Mouse (Mus musculus): ENCODE data around the gene Efcab7. TPM values are rescaled to one million over a fixed set of nuclear protein-coding genes. Genes with fewer than 3 reads are reported as not detected.

The Efcab7 gene
- 2.7 and 2.9 TPM in 2 replicates for polyA plus RNA-seq (2011; ENCODE audit: insufficient read depth, insufficient read length, low replicate concordance, missing spikeins)

- WGBS: under 1% methylated on average over 48 of the region's 48 CpGs
- Histone ChIP-seq H3K27ac (ENCODE audit: control insufficient read depth, insufficient read depth, low read depth, low read length, poor library complexity) (peak within 1 kb of the TSS; percentile 12; the same call in 1 of the 2 replicates), H3K4me1 (ENCODE audit: control insufficient read depth, insufficient read depth, low read length) (no peaks in the 10 kb centered on the region)
These were observed at the start of gene Efcab7 for GRCm38 (mm10) chr4:99829094-99830073. Efcab7 (plus strand) TSS chr4:99829198.

GRCm38 (mm10) chr4:99792365-99792764, 36.6 kb upstream of the Efcab7 start:
- no peak overlapping the region for H3K27ac ChIP-seq (ENCODE audit: control insufficient read depth, insufficient read depth, low read depth, low read length, poor library complexity)

More at GRCm38 (mm10) chr4:99829094-99830073, at the start of gene Efcab7:
- peak within 1 kb of the TSS; percentile 79 for H3K4me3 ChIP-seq (replicated peaks; ENCODE audit: control insufficient read depth, low read depth, low read length)
- no peak for TF ChIP-seq POLR2A (IDR thresholded peaks at IDR 0.05; ENCODE audit: borderline replicate concordance, control insufficient read depth, low read depth, low read length)
- TF ChIP-seq CTCF (IDR thresholded peaks at IDR 0.05; ENCODE audit: control insufficient read depth, insufficient read depth, low read length): no peak

GRCm38 (mm10) chr4:99816697-99817460, 12.1 kb upstream of the Efcab7 start:
- H3K27ac ChIP-seq (ENCODE audit: control insufficient read depth, insufficient read depth, low read depth, low read length, poor library complexity): no peak overlapping the region
- no peak overlapping the region for H3K4me3 ChIP-seq (replicated peaks; ENCODE audit: control insufficient read depth, low read depth, low read length)
- no peaks in the 10 kb centered on the region for H3K4me1 ChIP-seq (ENCODE audit: control insufficient read depth, insufficient read depth, low read length)
- TF ChIP-seq POLR2A (IDR thresholded peaks at IDR 0.05; ENCODE audit: borderline replicate concordance, control insufficient read depth, low read depth, low read length) (no peak), CTCF (IDR thresholded peaks at IDR 0.05; ENCODE audit: control insufficient read depth, insufficient read depth, low read length) (no peak)
- WGBS: 88% methylated on average over 7 of the region's 7 CpGs

More at GRCm38 (mm10) chr4:99792365-99792764, 36.6 kb upstream of the Efcab7 start:
- 57% methylated on average over 6 of the region's 6 CpGs for WGBS
- TF ChIP-seq POLR2A (IDR thresholded peaks at IDR 0.05; ENCODE audit: borderline replicate concordance, control insufficient read depth, low read depth, low read length) (no peak), CTCF (IDR thresholded peaks at IDR 0.05; ENCODE audit: control insufficient read depth, insufficient read depth, low read length) (no peak)
- Histone ChIP-seq H3K4me1 (ENCODE audit: control insufficient read depth, insufficient read depth, low read length) (no peaks in the 10 kb centered on the region), H3K4me3 (replicated peaks; ENCODE audit: control insufficient read depth, low read depth, low read length) (no peak overlapping the region)

- no peaks in the 10 kb centered on the region for H3K4me1 ChIP-seq (ENCODE audit: control insufficient read depth, insufficient read depth, low read length)
- WGBS: 14% methylated on average over 4 of the region's 4 CpGs
- no peak overlapping the region for H3K27ac ChIP-seq (ENCODE audit: control insufficient read depth, insufficient read depth, low read depth, low read length, poor library complexity)
- TF ChIP-seq CTCF (IDR thresholded peaks at IDR 0.05; ENCODE audit: control insufficient read depth, insufficient read depth, low read length): no peak
- TF ChIP-seq POLR2A (IDR thresholded peaks at IDR 0.05; ENCODE audit: borderline replicate concordance, control insufficient read depth, low read depth, low read length): no peak
- no peak overlapping the region for H3K4me3 ChIP-seq (replicated peaks; ENCODE audit: control insufficient read depth, low read depth, low read length)
These were observed 661 bp upstream of the Efcab7 start for GRCm38 (mm10) chr4:99828337-99828736.

GRCm38 (mm10) chr4:99828739-99829093, 282 bp upstream of the Efcab7 start:
- peak overlapping the region; percentile 79 for H3K4me3 ChIP-seq (replicated peaks; ENCODE audit: control insufficient read depth, low read depth, low read length)
- H3K27ac ChIP-seq (ENCODE audit: control insufficient read depth, insufficient read depth, low read depth, low read length, poor library complexity): no peak overlapping the region
- TF ChIP-seq CTCF (IDR thresholded peaks at IDR 0.05; ENCODE audit: control insufficient read depth, insufficient read depth, low read length) (no peak), POLR2A (IDR thresholded peaks at IDR 0.05; ENCODE audit: borderline replicate concordance, control insufficient read depth, low read depth, low read length) (no peak)
- no peaks in the 10 kb centered on the region for H3K4me1 ChIP-seq (ENCODE audit: control insufficient read depth, insufficient read depth, low read length)
- WGBS: under 1% methylated on average over 7 of the region's 7 CpGs

GRCm38 (mm10) chr4:99881882-99882281, 52.9 kb downstream of the Efcab7 start:
- no peak for TF ChIP-seq CTCF (IDR thresholded peaks at IDR 0.05; ENCODE audit: control insufficient read depth, insufficient read depth, low read length)
- TF ChIP-seq POLR2A (IDR thresholded peaks at IDR 0.05; ENCODE audit: borderline replicate concordance, control insufficient read depth, low read depth, low read length): no peak
- Histone ChIP-seq H3K4me1 (ENCODE audit: control insufficient read depth, insufficient read depth, low read length) (no peaks in the 10 kb centered on the region), H3K27ac (ENCODE audit: control insufficient read depth, insufficient read depth, low read depth, low read length, poor library complexity) (no peak overlapping the region), H3K4me3 (replicated peaks; ENCODE audit: control insufficient read depth, low read depth, low read length) (no peak overlapping the region)

GRCm38 (mm10) chr4:99882405-99882804, 53.4 kb downstream of the Efcab7 start:
- no peaks in the 10 kb centered on the region for H3K4me1 ChIP-seq (ENCODE audit: control insufficient read depth, insufficient read depth, low read length)
- TF ChIP-seq CTCF (IDR thresholded peaks at IDR 0.05; ENCODE audit: control insufficient read depth, insufficient read depth, low read length): no peak
- TF ChIP-seq POLR2A (IDR thresholded peaks at IDR 0.05; ENCODE audit: borderline replicate concordance, control insufficient read depth, low read depth, low read length): no peak
- H3K4me3 ChIP-seq (replicated peaks; ENCODE audit: control insufficient read depth, low read depth, low read length): no peak overlapping the region
- no peak overlapping the region for H3K27ac ChIP-seq (ENCODE audit: control insufficient read depth, insufficient read depth, low read depth, low read length, poor library complexity)

- WGBS: 61% methylated on average over 4 of the region's 4 CpGs
- TF ChIP-seq CTCF (IDR thresholded peaks at IDR 0.05; ENCODE audit: control insufficient read depth, insufficient read depth, low read length): no peak
- TF ChIP-seq POLR2A (IDR thresholded peaks at IDR 0.05; ENCODE audit: borderline replicate concordance, control insufficient read depth, low read depth, low read length): no peak
These were observed 85.0 kb downstream of the Efcab7 start for GRCm38 (mm10) chr4:99913894-99914451.

More at GRCm38 (mm10) chr4:99913894-99914451, 85.0 kb downstream of the Efcab7 start:
- no peaks in the 10 kb centered on the region for H3K4me1 ChIP-seq (ENCODE audit: control insufficient read depth, insufficient read depth, low read length)
- H3K4me3 ChIP-seq (replicated peaks; ENCODE audit: control insufficient read depth, low read depth, low read length): no peak overlapping the region
- no peak overlapping the region for H3K27ac ChIP-seq (ENCODE audit: control insufficient read depth, insufficient read depth, low read depth, low read length, poor library complexity)
